Mouse (Mus musculus) forebrain, embryonic 11.5 days (tissue): Measurements from ENCODE around the gene Abcb1a. TPM values are rescaled to one million over a fixed set of nuclear protein-coding genes. Genes with fewer than 3 reads are reported as not detected.
"Not testable (repeated sequence)": the region's sequence is repeated elsewhere in the genome, so short reads cannot be mapped to it uniquely, and the experiment has no call there.

ENCODE experiments used
- ATAC-seq: fragments of 200-750 bp; cut with Nextera tagmentation; replicated peaks from 2 replicates; pipeline ENCODE4 v1.8.0; 2017; ENCODE audit warnings: moderate TSS enrichment; ENCODE audit not compliant: low FRiP score
- DNase-seq: peaks from one replicate; pipeline ENCODE4 v3.0.0-alpha.2; 2017; ENCODE audit warnings: low spot score
- H3K27ac ChIP-seq: fragments of 300-500 bp; sonication (generic); 2 replicates; pipeline ENCODE4 v1.5.1; 2014; ENCODE audit warnings: low read depth, low read length
- H3K27me3 ChIP-seq: fragments of 300-500 bp; sonication (generic); 2 replicates; pipeline ENCODE4 v1.6.1; 2014; ENCODE audit warnings: mild to moderate bottlenecking, low read length, mixed read lengths; ENCODE audit not compliant: control insufficient read depth, insufficient read depth
- H3K36me3 ChIP-seq: fragments of 300-500 bp; sonication (generic); 2 replicates; pipeline ENCODE4 v1.6.1; 2014; ENCODE audit warnings: mild to moderate bottlenecking, low read length, moderate library complexity, mixed read lengths; ENCODE audit not compliant: control insufficient read depth, insufficient read depth
- H3K4me1 ChIP-seq: fragments of 300-500 bp; sonication (generic); replicated peaks from 2 replicates; pipeline ENCODE4 v1.6.1; 2014; ENCODE audit warnings: low read length, mixed read lengths; ENCODE audit not compliant: control insufficient read depth, insufficient read depth
- H3K4me2 ChIP-seq: fragments of 300-500 bp; sonication (generic); 2 replicates; pipeline ENCODE4 v1.6.1; 2014; ENCODE audit warnings: low read depth, mild to moderate bottlenecking, low read length, moderate library complexity, mixed read lengths; ENCODE audit not compliant: severe bottlenecking
- H3K4me3 ChIP-seq: fragments of 300-500 bp; sonication (generic); 2 replicates; pipeline ENCODE4 v1.5.1; 2014; ENCODE audit warnings: low read depth, low read length
- H3K9ac ChIP-seq: fragments of 300-500 bp; sonication (generic); 2 replicates; pipeline ENCODE4 v1.6.1; 2014; ENCODE audit warnings: low read length
- H3K9me3 ChIP-seq: fragments of 300-500 bp; sonication (generic); 2 replicates; pipeline ENCODE4 v1.6.1; 2016; ENCODE audit warnings: low read length, mixed read lengths; ENCODE audit not compliant: control insufficient read depth
- WGBS: fragments of 180-500 bp; shearing (Covaris S2); extraction: QIAGEN DNeasy Blood & Tissue Kit; methylation state at CpG from one replicate; pipeline ENCODE4 v1.1.7; 2014; 5-methylcytosine and 5-hydroxymethylcytosine counted together
- polyA plus RNA-seq: library from polyadenylated mRNA; unstranded; fragments of >200 nt; fragmentation: Nextera tagmentation; extraction: Ambion mirVana; gene quantifications from 2 replicates; pipeline ENCODE4 v1.2.1, GENCODE M21; 2014

Gene Abcb1a
- polyA plus RNA-seq, 1 experiment from 2014 or later, result 0.68 TPM

DNA sequence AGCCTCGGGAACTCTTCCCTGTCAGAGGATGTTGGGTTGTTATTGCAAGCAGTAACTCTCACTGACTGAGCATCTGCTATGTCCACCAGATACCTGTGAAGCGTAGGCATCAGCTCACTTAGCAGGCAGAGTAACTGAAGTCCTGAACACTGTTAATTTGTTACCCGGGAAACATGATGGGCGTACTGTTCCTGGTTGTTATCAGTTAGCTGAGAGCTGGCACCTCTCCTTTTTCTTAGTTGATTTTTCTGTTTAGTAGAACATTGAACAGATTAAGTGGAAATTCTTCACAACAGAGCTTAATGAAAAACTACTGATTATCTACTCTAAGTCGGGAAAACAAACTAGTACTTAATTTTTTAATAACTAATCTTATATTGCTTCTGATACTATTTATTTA lies 27.7 kb downstream of the Abcb1a start:
- Histone ChIP-seq H3K27me3 (no peaks in the 10 kb centered on the region), H3K4me2 (no peak overlapping the region), H3K9ac (no peak overlapping the region), H3K9me3 (no peaks in the 10 kb centered on the region), H3K36me3 (no peaks in the 10 kb centered on the region), H3K4me1 (no peaks in the 10 kb centered on the region), H3K4me3 (no peak overlapping the region), H3K27ac (no peak overlapping the region)
- no peak for ATAC-seq
- 84% methylated on average over 5 of the region's 5 CpGs for WGBS
- no peak for DNase-seq

- H3K27ac ChIP-seq, result no peak overlapping the region
- H3K36me3 ChIP-seq, result no peaks in the 10 kb centered on the region
- no peak overlapping the region for H3K9ac ChIP-seq
- no peak for ATAC-seq
- no peak overlapping the region for H3K4me3 ChIP-seq
- DNase-seq, result no peak
- H3K27me3 ChIP-seq, result no peaks in the 10 kb centered on the region
- no peak overlapping the region for H3K4me2 ChIP-seq
- no peaks in the 10 kb centered on the region for H3K9me3 ChIP-seq
- no peaks in the 10 kb centered on the region for H3K4me1 ChIP-seq
Measured at GRCm38 (mm10) chr5:8716061-8716460, 56.2 kb downstream of the Abcb1a start.

DNA sequence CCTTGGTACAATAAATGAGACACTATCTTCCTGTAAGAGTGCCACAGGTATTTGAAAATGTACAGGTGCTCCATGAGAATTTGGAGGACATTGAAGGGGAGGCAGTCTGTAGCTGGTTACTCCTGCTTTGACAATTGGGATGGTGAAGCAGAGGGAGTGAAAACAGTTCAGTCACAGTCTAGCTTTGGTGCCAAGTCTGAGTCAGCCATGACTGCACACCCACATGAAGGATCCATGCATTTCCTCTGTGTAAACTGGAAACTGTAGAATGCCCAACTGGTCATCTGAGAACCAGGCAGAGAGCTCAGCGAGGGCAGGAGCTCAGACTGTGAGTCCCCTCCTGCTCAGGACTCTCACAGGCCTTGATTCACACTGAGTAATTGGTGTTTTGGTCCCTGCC lies 59.7 kb downstream of the Abcb1a start:
- no peak overlapping the region for H3K4me2 ChIP-seq
- DNase-seq (no peak), ATAC-seq (no peak)
- no peaks in the 10 kb centered on the region for H3K9me3 ChIP-seq
- H3K36me3 ChIP-seq, result no peaks in the 10 kb centered on the region
- no peak overlapping the region for H3K4me3 ChIP-seq
- H3K4me1 ChIP-seq, result no peaks in the 10 kb centered on the region
- WGBS, result 77% methylated on average over 1 of the region's 1 CpGs
- H3K27ac ChIP-seq, result no peak overlapping the region
- no peak overlapping the region for H3K9ac ChIP-seq
- no peaks in the 10 kb centered on the region for H3K27me3 ChIP-seq

DNA sequence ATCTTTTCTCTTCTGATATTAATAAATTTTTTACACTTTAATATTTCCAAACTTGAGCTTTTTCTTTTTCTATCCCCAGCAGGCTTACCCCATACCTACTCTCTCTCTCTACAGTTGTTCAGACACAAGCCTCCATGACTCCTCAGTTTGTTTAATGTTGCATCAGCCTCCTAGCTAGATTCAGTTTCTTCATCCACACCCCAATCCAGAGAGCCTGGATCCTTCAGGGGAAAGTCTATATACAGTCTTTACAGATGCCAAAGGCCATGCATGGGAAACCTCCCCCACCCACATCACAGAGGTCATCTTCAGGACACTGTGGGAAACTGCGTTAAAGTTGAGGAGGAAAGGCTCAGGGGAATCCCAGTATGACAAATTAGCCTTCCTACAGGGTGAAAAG lies 62.3 kb downstream of the Abcb1a start:
- Histone ChIP-seq H3K9ac (no peak overlapping the region), H3K27me3 (no peaks in the 10 kb centered on the region), H3K4me1 (no peaks in the 10 kb centered on the region), H3K4me3 (no peak overlapping the region), H3K36me3 (no peaks in the 10 kb centered on the region), H3K4me2 (no peak overlapping the region), H3K9me3 (no peaks in the 10 kb centered on the region), H3K27ac (no peak overlapping the region)
- no peak for ATAC-seq
- WGBS, result 61% methylated on average over 1 of the region's 1 CpGs
- no peak for DNase-seq

DNA sequence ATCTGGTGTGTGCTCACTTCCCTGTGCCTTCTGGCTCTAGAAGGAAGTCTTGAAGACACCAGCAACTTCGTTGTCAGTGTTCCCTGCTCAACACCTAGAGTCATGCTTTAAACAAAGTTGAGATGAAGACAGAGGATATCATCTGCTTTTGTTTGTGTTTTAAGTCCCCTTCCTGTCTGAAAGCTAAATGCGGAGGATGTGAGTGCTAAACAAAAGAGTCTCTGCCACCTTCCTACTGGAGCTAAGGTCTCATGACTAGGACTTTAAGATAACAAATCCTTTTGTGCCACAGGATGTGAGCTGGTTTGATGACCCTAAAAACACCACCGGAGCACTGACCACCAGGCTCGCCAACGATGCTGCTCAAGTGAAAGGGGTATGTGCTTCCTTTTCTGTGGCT lies 63.0 kb downstream of the Abcb1a start:
- no peak overlapping the region for H3K27ac ChIP-seq
- no peaks in the 10 kb centered on the region for H3K27me3 ChIP-seq
- DNase-seq, result no peak
- no peak overlapping the region for H3K4me3 ChIP-seq
- H3K4me1 ChIP-seq, result no peaks in the 10 kb centered on the region
- no peak overlapping the region for H3K9ac ChIP-seq
- H3K9me3 ChIP-seq, result no peaks in the 10 kb centered on the region
- H3K4me2 ChIP-seq, result no peak overlapping the region
- no peaks in the 10 kb centered on the region for H3K36me3 ChIP-seq
- no peak for ATAC-seq
- 84% methylated on average over 5 of the region's 5 CpGs for WGBS

DNA sequence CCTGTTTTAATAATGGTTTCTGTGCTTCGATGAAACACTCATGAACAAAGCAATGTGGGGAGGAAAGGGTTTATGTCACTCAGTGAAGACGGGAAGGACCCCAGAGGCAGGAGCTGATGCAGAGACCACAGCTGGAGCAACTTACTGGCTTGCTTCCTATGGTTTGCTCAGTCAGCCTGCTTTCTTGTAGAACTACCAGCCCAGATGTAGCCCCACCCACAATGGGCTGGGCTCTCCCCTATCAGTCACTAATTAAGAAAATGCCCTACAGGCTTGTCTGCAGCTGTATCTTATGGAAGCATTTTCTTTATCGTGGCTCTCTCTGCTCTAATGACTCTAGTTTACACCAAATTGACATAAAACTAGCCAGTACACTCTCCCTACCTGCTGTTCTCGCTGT lies 67.9 kb downstream of the Abcb1a start:
- H3K4me2 ChIP-seq, result no peak overlapping the region
- H3K9ac ChIP-seq, result no peak overlapping the region
- no peak for DNase-seq
- no peak for ATAC-seq
- H3K27ac ChIP-seq, result no peak overlapping the region
- H3K9me3 ChIP-seq, result no peaks in the 10 kb centered on the region
- WGBS, result 63% methylated on average over 4 of the region's 4 CpGs
- no peaks in the 10 kb centered on the region for H3K27me3 ChIP-seq
- no peak overlapping the region for H3K4me3 ChIP-seq
- H3K36me3 ChIP-seq, result no peaks in the 10 kb centered on the region
- no peaks in the 10 kb centered on the region for H3K4me1 ChIP-seq

- no peak for DNase-seq
- Histone ChIP-seq H3K4me1 (no peaks in the 10 kb centered on the region), H3K36me3 (no peaks in the 10 kb centered on the region), H3K9ac (no peak overlapping the region), H3K9me3 (no peaks in the 10 kb centered on the region), H3K4me3 (no peak overlapping the region), H3K27me3 (no peaks in the 10 kb centered on the region), H3K27ac (no peak overlapping the region), H3K4me2 (no peak overlapping the region)
- no peak for ATAC-seq
Measured at GRCm38 (mm10) chr5:8732639-8733038, 72.8 kb downstream of the Abcb1a start.

GRCm38 (mm10) chr5:8733307-8733706 lies 73.4 kb downstream of the Abcb1a start:
- WGBS, result 74% methylated on average over 7 of the region's 10 CpGs
- H3K27ac ChIP-seq, H3K9ac ChIP-seq, ATAC-seq, H3K4me2 ChIP-seq, DNase-seq, H3K27me3 ChIP-seq, H3K4me3 ChIP-seq, H3K4me1 ChIP-seq, H3K9me3 ChIP-seq, H3K36me3 ChIP-seq: not testable (repeated sequence)

- Histone ChIP-seq H3K36me3 (no peaks in the 10 kb centered on the region), H3K4me1 (no peaks in the 10 kb centered on the region), H3K27ac (no peak overlapping the region), H3K4me2 (no peak overlapping the region), H3K27me3 (no peaks in the 10 kb centered on the region), H3K9ac (no peak overlapping the region), H3K9me3 (no peaks in the 10 kb centered on the region), H3K4me3 (no peak overlapping the region)
- ATAC-seq (no peak), DNase-seq (no peak)
- 83% methylated on average over 4 of the region's 4 CpGs for WGBS
Measured at GRCm38 (mm10) chr5:8736389-8736788, 76.5 kb downstream of the Abcb1a start.
